Mouse (Mus musculus): Measurements from ENCODE around the gene Rnf186. TPM values are rescaled to one million over a fixed set of nuclear protein-coding genes. Genes with fewer than 3 reads are reported as not detected.

Rnf186 gene
- polyA plus RNA-seq (2015; fragmentation: Nextera tagmentation; extraction: Ambion mirVana), result 3.5 TPM in 1 of 2 replicates, not detected in the other

DNA sequence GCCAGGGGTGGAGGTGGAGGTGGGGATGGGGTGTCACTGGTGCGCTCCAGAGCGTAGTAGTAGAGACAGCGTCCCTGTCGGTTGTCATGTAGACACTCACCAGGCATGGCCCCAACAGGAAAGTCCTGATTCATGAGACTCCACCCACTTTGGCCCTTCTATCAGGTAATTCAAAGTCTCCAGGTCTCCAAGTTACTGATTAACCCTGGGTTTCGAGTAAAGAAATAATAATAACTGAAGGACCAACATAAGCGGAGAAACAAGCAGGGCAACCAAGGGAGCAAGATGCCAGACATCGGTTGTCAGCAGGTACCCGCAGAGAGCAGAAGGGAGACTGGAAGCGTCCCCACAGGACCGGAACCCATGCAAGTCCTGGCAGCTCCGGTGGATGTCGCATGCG lies at the start of gene Rnf186:
Rnf186 (plus strand) TSS at position 247 of the 400 bp plus-strand sequence.
- H3K27ac ChIP-seq (replicated peaks), result no peak within 1 kb of the TSS

DNA sequence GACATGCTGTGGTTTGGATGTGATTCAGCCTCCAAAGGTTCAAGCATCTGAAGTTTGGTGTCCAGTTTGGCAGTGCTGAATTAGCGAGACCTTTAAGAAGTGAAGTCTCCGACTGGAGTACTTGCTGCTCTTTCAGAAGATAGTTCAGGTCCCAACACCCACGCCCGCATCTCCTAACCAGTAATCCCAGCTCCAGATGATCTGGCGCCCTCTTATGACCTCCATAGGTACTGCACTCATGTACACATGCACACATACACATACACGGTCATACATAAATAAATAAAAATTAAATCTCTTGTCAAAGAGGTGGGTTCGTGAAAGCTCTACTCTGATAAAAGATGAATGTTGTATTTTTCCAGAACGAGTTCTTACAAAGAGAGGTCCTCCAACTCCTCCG lies 49.6 kb upstream of the Rnf186 start:
- Histone ChIP-seq H3K36me3 (no peaks in the 10 kb centered on the region), H3K4me1 (peaks cover 19% of the 10 kb centered on the region), H3K27ac (replicated peaks) (no peak overlapping the region), H3K9ac (replicated peaks) (no peak overlapping the region), H3K4me2 (no peak overlapping the region), H3K4me3 (replicated peaks) (no peak overlapping the region), H3K9me3 (replicated peaks) (no peaks in the 10 kb centered on the region), H3K27me3 (replicated peaks) (0 out of 2 replicates have a peak, but pooled peaks cover 3% of the 10 kb centered on the region)
- ATAC-seq (ENCODE audit: low FRiP score), result no peak
- 88% methylated on average over 9 of the region's 9 CpGs for WGBS

More for the DNA sequence above, at the start of gene Rnf186:
- Histone ChIP-seq H3K36me3 (no peaks in the 10 kb centered on the region), H3K4me2 (no peak within 1 kb of the TSS), H3K4me1 (peaks cover under 1% of the 10 kb centered on the region), H3K4me3 (replicated peaks) (no peak within 1 kb of the TSS), H3K27me3 (replicated peaks) (no peaks in the 10 kb centered on the region), H3K9ac (replicated peaks) (no peak within 1 kb of the TSS), H3K9me3 (replicated peaks) (no peaks in the 10 kb centered on the region)
- WGBS, result 90% methylated on average over 13 of the region's 13 CpGs
- no peak for ATAC-seq (ENCODE audit: low FRiP score)

DNA sequence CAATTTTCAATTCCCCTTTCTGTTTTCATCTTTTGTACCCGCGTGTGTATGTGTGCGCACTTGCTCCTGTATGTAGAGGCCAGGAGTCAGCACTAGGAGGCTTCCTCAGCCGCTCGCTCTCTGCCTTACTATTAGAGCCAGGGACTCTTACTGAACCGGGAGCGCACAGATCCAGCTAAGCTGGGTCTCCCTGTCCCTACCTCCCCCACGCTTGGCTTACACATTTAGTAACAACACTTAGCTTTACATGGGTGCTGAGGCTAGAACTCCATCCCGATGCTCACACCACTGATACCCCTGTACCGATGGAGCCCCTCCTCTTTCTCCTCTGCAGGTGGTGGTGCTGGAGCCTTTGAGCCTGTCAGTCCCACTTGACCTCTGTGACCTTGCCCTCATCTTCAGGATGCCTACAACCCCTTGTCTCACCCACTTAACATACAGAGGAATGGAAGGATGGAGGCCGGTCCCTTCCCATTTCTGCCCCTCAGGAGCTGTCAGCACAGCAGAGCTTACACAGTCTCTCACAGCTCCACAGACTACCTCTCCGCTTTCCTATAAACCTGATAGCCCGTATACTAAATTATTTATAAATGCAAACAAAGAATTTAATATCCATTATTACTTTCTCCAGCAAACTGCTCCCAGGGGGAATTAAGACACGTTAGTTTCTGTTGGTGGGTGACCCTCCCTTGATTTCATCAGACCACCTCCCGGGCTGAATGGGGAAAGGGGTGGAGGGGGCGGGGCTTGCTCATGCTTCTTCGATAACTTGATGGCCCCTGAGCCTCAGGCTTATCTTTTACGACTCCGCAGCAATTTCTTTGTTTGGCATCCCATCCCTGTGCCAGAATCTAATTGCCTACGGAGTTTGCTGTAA lies 45.4 kb upstream of the Rnf186 start:
- Histone ChIP-seq H3K9ac (replicated peaks) (peak overlapping the region; percentile 26), H3K27me3 (replicated peaks) (0 out of 2 replicates have a peak, but pooled peaks cover 3% of the 10 kb centered on the region), H3K27ac (replicated peaks) (peak overlapping the region; percentile 70), H3K36me3 (no peaks in the 10 kb centered on the region), H3K9me3 (replicated peaks) (no peaks in the 10 kb centered on the region), H3K4me3 (replicated peaks) (peak overlapping the region; percentile 31), H3K4me2 (peak overlapping the region; percentile 59), H3K4me1 (peaks cover 18% of the 10 kb centered on the region)
- ATAC-seq (ENCODE audit: low FRiP score), result peak; percentile 79
- WGBS, result 30% methylated on average over 20 of the region's 20 CpGs

DNA sequence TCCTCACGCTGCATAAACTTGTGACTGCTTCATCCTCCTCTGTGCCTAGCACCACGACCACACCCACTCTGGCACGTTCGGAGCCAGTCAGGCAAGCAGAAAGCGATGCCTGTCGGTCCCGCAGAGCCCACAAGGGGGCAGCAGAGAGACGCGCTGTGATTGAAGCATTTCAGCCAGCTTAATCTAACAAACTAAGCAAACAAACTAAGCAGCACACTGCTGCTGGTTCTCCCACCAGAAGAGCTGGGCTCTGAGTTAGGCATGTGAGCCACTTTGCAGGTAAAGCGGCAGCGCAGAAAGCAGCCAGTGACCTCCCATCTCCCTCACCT lies 44.8 kb upstream of the Rnf186 start:
- peak overlapping the region; percentile 59 for H3K4me2 ChIP-seq
- WGBS, result 1% methylated on average over 11 of the region's 11 CpGs
- H3K27me3 ChIP-seq (replicated peaks), result 0 out of 2 replicates have a peak, but pooled peaks cover 3% of the 10 kb centered on the region
- H3K9ac ChIP-seq (replicated peaks), result peak overlapping the region; percentile 26
- ATAC-seq (ENCODE audit: low FRiP score), result peak; percentile 89
- no peaks in the 10 kb centered on the region for H3K36me3 ChIP-seq
- peak overlapping the region; percentile 70 for H3K27ac ChIP-seq (replicated peaks)
- H3K9me3 ChIP-seq (replicated peaks), result no peaks in the 10 kb centered on the region
- H3K4me1 ChIP-seq, result peaks cover 18% of the 10 kb centered on the region
- H3K4me3 ChIP-seq (replicated peaks), result peak overlapping the region; percentile 31

DNA sequence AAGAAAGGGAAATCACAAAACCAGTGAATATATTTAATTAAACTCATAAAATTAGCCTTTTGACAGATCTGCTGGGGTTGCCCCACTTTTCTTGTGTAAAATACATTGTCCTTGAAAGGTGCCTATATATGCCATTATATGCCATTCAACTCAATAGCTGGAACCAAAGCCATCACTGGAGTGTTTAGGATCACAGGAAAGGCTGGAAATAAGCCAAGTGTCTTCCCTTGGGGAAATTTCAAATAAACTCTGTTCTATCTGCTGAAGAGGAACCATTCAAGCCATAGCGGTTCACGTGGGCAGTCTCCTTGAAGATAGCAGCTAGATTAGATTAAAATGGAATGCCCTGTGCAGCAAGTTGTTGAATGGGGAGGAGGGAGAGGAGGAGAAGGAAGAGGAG lies 41.4 kb upstream of the Rnf186 start:
- 35% methylated on average over 2 of the region's 2 CpGs for WGBS
- peaks cover 18% of the 10 kb centered on the region for H3K4me1 ChIP-seq
- H3K36me3 ChIP-seq, result no peaks in the 10 kb centered on the region
- no peak overlapping the region for H3K27ac ChIP-seq (replicated peaks)
- H3K4me2 ChIP-seq, result no peak overlapping the region
- H3K9ac ChIP-seq (replicated peaks), result no peak overlapping the region
- H3K4me3 ChIP-seq (replicated peaks), result no peak overlapping the region
- no peak for ATAC-seq (ENCODE audit: low FRiP score)
- no peaks in the 10 kb centered on the region for H3K9me3 ChIP-seq (replicated peaks)
- 0 out of 2 replicates have a peak, but pooled peaks cover 6% of the 10 kb centered on the region for H3K27me3 ChIP-seq (replicated peaks)

DNA sequence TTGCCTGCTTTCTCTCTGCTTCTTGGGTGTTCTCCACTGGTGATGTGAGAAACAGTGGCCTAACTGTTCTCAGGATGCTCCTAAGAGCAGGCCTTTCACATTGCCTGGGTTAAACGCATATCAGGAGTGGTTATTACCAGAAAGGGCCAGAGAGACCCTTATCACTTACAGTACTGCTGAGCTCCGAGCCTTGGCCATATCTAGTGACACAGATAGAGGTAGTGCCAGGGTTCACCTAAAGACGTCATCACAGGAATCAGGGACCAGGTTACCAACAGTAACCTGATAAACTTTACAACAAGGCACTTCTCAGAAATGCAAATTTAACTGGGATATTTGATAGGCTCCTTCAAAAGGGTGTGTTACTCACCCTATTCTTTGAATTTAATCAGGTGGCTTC lies 33.0 kb upstream of the Rnf186 start:
- 80% methylated on average over 3 of the region's 3 CpGs for WGBS
- no peak overlapping the region for H3K27ac ChIP-seq (replicated peaks)
- H3K36me3 ChIP-seq, result no peaks in the 10 kb centered on the region
- no peaks in the 10 kb centered on the region for H3K9me3 ChIP-seq (replicated peaks)
- no peak for ATAC-seq (ENCODE audit: low FRiP score)
- no peak overlapping the region for H3K4me3 ChIP-seq (replicated peaks)
- no peak overlapping the region for H3K4me2 ChIP-seq
- no peaks in the 10 kb centered on the region for H3K4me1 ChIP-seq
- H3K27me3 ChIP-seq (replicated peaks), result no peaks in the 10 kb centered on the region
- no peak overlapping the region for H3K9ac ChIP-seq (replicated peaks)

DNA sequence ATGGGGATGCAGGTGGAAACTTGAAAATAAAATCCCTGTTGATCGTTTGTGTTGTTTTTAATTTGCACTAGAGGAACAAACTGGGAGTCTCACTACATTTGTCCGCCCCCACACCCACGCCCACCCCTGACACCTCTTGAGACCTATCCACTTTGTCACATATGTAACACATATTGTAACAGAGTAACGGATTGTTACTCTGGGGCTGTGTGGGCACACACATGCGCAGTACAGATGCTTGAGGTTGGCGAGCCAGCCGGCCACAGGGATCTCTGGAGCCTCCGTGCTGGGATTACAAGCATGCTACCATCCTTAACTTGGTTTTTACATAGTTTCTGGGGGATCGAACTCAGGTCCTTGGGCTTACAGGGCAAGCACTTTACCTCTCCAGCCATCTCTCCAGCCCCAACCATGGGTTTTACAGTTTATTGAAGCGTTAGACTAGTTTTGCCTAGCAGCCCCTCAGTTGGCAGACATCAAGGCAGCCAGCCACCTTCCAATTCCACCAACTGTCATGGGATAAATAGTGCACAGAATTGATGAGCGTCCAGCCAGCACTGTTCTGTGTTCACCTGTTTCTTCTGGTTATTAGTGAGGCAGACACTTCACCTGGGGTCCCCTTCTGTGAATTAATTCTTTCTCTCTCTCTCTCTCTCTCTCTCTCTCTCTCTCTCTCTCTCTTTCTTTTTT lies 32.3 kb upstream of the Rnf186 start:
- H3K4me2 ChIP-seq, result no peak overlapping the region
- H3K36me3 ChIP-seq, result no peaks in the 10 kb centered on the region
- no peaks in the 10 kb centered on the region for H3K9me3 ChIP-seq (replicated peaks)
- no peaks in the 10 kb centered on the region for H3K4me1 ChIP-seq
- H3K27me3 ChIP-seq (replicated peaks), result no peaks in the 10 kb centered on the region
- 79% methylated on average over 11 of the region's 11 CpGs for WGBS
- no peak overlapping the region for H3K4me3 ChIP-seq (replicated peaks)
- no peak for ATAC-seq (ENCODE audit: low FRiP score)
- H3K9ac ChIP-seq (replicated peaks), result no peak overlapping the region
- no peak overlapping the region for H3K27ac ChIP-seq (replicated peaks)

DNA sequence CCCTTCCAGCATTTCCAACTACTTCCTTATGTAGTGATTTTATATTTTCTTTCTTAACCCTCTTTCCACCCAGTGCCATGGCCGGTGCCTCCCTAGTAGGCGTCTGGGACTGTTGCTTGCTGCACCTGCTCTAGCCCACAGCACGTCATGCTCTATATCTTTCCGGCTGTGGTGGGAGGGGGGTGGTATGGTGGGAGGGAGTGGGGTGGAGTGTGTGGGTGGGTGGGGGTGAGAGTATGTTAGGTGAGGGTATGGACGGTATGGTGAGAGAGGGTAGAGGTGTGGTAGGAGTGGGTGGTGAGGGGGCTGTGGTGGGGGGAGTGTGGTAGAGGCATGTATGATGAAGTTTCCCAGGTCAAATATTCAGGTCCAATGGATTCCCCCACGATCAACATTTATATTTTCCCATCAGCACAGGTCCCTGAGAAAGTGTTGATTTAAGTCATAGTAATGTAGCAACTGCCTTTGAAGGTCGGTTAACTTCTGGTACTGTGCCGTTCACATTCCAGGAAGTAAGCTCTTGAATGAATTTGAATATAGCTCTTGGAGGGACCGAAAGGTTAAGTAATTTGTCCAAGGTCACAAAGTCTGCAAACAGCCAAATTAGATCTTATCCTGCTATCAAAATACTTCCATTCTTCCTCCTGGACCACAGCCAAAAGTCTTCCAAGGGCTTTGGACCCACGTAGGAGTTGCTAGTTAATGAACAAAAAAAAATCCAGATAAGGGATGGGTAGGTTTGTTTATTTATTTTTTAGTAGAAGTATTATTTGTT lies 28.2 kb upstream of the Rnf186 start:
- no peaks in the 10 kb centered on the region for H3K27me3 ChIP-seq (replicated peaks)
- no peaks in the 10 kb centered on the region for H3K4me1 ChIP-seq
- 82% methylated on average over 10 of the region's 10 CpGs for WGBS
- H3K9ac ChIP-seq (replicated peaks), result no peak overlapping the region
- H3K4me2 ChIP-seq, result no peak overlapping the region
- H3K4me3 ChIP-seq (replicated peaks), result no peak overlapping the region
- no peaks in the 10 kb centered on the region for H3K36me3 ChIP-seq
- ATAC-seq (ENCODE audit: low FRiP score), result no peak
- no peaks in the 10 kb centered on the region for H3K9me3 ChIP-seq (replicated peaks)
- H3K27ac ChIP-seq (replicated peaks), result no peak overlapping the region

DNA sequence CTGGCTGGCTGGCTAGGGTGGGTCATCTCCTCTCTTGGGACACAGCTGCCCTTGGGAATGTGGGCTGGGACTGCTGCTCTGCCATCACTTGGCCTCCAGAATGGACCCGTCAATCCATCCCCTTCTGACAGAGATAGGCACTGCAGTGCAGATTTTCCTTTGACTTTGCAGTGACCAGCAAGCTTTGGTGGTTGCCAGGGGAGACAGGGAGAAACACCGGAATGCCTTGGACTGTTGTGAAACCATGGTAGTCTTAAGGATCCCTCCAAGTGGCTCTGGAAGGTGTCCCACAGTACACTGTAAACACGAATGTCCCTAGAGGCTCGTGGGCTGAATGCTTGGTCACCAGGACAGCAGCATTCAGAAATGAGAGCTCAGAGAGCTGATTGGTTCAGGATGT lies 27.4 kb upstream of the Rnf186 start:
- no peak for ATAC-seq (ENCODE audit: low FRiP score)
- Histone ChIP-seq H3K4me1 (no peaks in the 10 kb centered on the region), H3K36me3 (no peaks in the 10 kb centered on the region), H3K4me2 (no peak overlapping the region), H3K27me3 (replicated peaks) (no peaks in the 10 kb centered on the region), H3K4me3 (replicated peaks) (no peak overlapping the region), H3K9me3 (replicated peaks) (no peaks in the 10 kb centered on the region), H3K9ac (replicated peaks) (no peak overlapping the region), H3K27ac (replicated peaks) (no peak overlapping the region)
- WGBS, result 64% methylated on average over 4 of the region's 4 CpGs

DNA sequence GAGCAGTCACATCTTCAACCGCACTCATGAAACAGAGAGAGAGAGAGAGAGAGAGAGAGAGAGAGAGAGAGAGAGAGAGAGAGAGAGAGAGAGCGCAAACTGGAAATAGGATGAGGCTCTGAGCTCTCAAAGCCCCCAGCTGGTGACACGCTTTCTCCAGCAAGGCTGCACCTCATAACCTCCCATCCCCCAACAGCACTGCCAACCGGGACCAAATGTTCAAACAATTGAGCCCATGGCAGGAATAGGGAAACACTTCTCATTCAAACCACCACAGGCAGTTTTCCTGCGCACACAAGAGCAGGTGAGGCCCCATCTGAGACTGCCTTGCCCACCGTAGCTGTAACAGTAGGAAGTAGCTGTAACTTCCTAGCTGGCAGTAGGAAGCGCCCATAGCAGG lies 25.5 kb upstream of the Rnf186 start:
- ATAC-seq (ENCODE audit: low FRiP score), result no peak
- WGBS, result 29% methylated on average over 7 of the region's 7 CpGs

DNA sequence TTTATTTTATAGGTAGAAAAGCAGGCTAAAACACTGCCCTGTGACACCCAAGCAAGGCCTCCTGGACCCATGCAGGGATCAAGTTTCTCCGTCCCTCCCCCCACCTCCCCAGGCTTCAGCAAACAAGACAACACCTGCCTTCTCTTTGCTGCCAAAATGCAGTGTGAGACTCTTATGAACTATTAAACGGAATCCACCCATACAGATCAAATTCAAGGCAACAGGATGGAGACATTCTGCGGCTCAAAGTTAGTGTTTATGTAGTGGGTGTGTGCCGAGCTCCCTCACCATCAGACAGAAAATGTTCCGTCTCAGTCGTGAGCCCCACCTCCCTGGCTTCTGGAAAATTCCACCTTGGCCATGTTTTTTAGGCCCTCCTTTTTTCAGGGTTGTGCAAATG lies 24.9 kb upstream of the Rnf186 start:
- WGBS, result 77% methylated on average over 6 of the region's 6 CpGs
- Histone ChIP-seq H3K4me3 (replicated peaks) (no peak overlapping the region), H3K9ac (replicated peaks) (no peak overlapping the region), H3K36me3 (no peaks in the 10 kb centered on the region), H3K27me3 (replicated peaks) (no peaks in the 10 kb centered on the region; the same call in 1 of the 2 replicates), H3K4me2 (no peak overlapping the region), H3K27ac (replicated peaks) (no peak overlapping the region), H3K4me1 (no peaks in the 10 kb centered on the region), H3K9me3 (replicated peaks) (no peaks in the 10 kb centered on the region)
- ATAC-seq (ENCODE audit: low FRiP score), result no peak

More for the DNA sequence above, 25.5 kb upstream of the Rnf186 start:
- Histone ChIP-seq H3K4me2 (no peak overlapping the region), H3K9me3 (replicated peaks) (no peaks in the 10 kb centered on the region), H3K4me1 (no peaks in the 10 kb centered on the region), H3K4me3 (replicated peaks) (no peak overlapping the region), H3K9ac (replicated peaks) (no peak overlapping the region), H3K27ac (replicated peaks) (no peak overlapping the region), H3K36me3 (no peaks in the 10 kb centered on the region), H3K27me3 (replicated peaks) (no peaks in the 10 kb centered on the region; the same call in 1 of the 2 replicates)
